Mouse (Mus musculus): ENCODE results near the gene Chsy1.

The Chsy1 gene

GRCm38 (mm10) chr7:66212887-66213286 lies 103.6 kb downstream of the Chsy1 start:
- DNase-seq (ENCODE audit: low spot score in 2 of 2): no peak

GRCm38 (mm10) chr7:66214477-66214876 lies 105.2 kb downstream of the Chsy1 start:
- DNase-seq (ENCODE audit: low spot score in 2 of 2): no peak

GRCm38 (mm10) chr7:66215911-66216310 lies 106.6 kb downstream of the Chsy1 start:
- DNase-seq (ENCODE audit: low spot score in 2 of 2): no peak

GRCm38 (mm10) chr7:66217011-66217410 lies 107.7 kb downstream of the Chsy1 start:
- DNase-seq (ENCODE audit: low spot score in 2 of 2): no peak

GRCm38 (mm10) chr7:66217531-66218094 lies 108.3 kb downstream of the Chsy1 start:
- DNase-seq (ENCODE audit: low spot score in 2 of 2): no peak

GRCm38 (mm10) chr7:66218193-66219014 lies 109.1 kb downstream of the Chsy1 start:
- peak in 1 of 2 experiments; percentile 2 for DNase-seq (ENCODE audit: low spot score in 2 of 2)

- DNase-seq (ENCODE audit: low spot score in 2 of 2): no peak
Observed at GRCm38 (mm10) chr7:66219028-66219793, 109.9 kb downstream of the Chsy1 start.

GRCm38 (mm10) chr7:66219794-66220227 lies 110.5 kb downstream of the Chsy1 start:
- DNase-seq (ENCODE audit: low spot score in 2 of 2): no peak

- no peak for DNase-seq (ENCODE audit: low spot score in 2 of 2)
Observed at GRCm38 (mm10) chr7:66222621-66223091, 113.3 kb downstream of the Chsy1 start.
